Mouse (Mus musculus) cerebellum, adult 2 months (tissue): ENCODE measurements at regions not wholly inside any gene's neighbourhood (a gene's known extent, or its start where the extent isn't known, plus 50 kb on each side); places are given as distances from the start of the nearest gene placed in this dataset.

Experiments used
- CTCF ChIP-seq: fragments of 200-500 bp; IDR thresholded peaks from 2 replicates; pipeline ENCODE4 v1.5.1; 2011; ENCODE audit warnings: low read depth, mild to moderate bottlenecking, control low read depth, low read length, moderate library complexity, borderline replicate concordance; ENCODE audit not compliant: insufficient read depth
- POLR2A ChIP-seq: fragments of 200-500 bp; IDR thresholded peaks from 2 replicates; pipeline ENCODE4 v1.6.1; 2011; ENCODE audit warnings: low read length, control low read depth, borderline replicate concordance; ENCODE audit not compliant: insufficient read depth

DNA sequence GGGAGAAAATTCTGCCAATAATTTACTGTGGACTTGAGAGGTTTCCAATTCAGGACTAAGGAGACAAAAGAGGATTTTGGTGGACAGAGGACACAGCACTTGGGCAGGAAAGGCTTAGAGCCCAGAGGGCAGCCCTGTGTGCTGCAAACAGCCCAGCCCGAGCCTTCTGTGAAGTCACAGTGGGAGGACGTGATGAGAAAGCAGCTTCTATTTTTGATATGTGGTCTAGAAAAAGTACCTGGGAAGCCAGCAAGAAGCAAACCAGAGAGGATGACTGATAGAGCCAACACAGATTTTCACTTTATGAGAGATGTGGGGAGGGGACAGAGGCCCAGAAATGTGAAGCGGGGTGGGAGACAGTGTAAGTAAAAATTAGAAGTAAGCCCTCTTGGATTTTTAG is 66.3 kb upstream of the Snap25 start:
- no peak for TF ChIP-seq CTCF
- TF ChIP-seq POLR2A, result no peak
